Mouse (Mus musculus) ES-E14 (cell line): ENCODE measurements around the gene Patz1.

ENCODE experiments used
- CHD2 ChIP-seq: IDR thresholded peaks from 2 replicates; pipeline ENCODE4 v1.6.1; 2014; ENCODE audit warnings: mild to moderate bottlenecking, low read depth, low read length, inconsistent platforms
- HCFC1 ChIP-seq: IDR thresholded peaks from 2 replicates; pipeline ENCODE4 v1.6.1; 2012; ENCODE audit warnings: low read length, inconsistent platforms, borderline replicate concordance; ENCODE audit not compliant: insufficient read depth
- MAFK ChIP-seq: IDR thresholded peaks from 2 replicates; pipeline ENCODE4 v1.6.1; 2014; ENCODE audit warnings: mild to moderate bottlenecking, low read depth, low read length, inconsistent platforms; ENCODE audit not compliant: insufficient read depth
- ZC3H11A ChIP-seq: IDR thresholded peaks from 2 replicates; pipeline ENCODE4 v1.6.1; 2012; ENCODE audit warnings: low read depth, mild to moderate bottlenecking, inconsistent platforms, low read length, borderline replicate concordance
- ZNF384 ChIP-seq: IDR thresholded peaks from 2 replicates; pipeline ENCODE4 v1.6.1; 2012; ENCODE audit warnings: low read depth, low read length, inconsistent platforms

- TF ChIP-seq ZC3H11A, result no peak
- TF ChIP-seq CHD2, result no peak
- TF ChIP-seq ZNF384, result no peak
- TF ChIP-seq HCFC1, result no peak
- no peak for TF ChIP-seq MAFK
Observed at GRCm38 (mm10) chr11:3337961-3338360, 49.3 kb downstream of the Patz1 start.
